Mouse (Mus musculus) left cerebral cortex, adult 2 months (tissue): ENCODE data around the gene Jazf1. TPM values are rescaled to one million over a fixed set of nuclear protein-coding genes. Genes with fewer than 3 reads are reported as not detected.
A peak's percentile ranks its signal among the peaks of the same experiment; 100 is the strongest.

Experiments used
- DNase-seq, 2 experiments: peaks; one replicate each; pipeline ENCODE4 v3.0.0; 2021 to 2022; ENCODE audit warnings: low spot score in 2 of 2, mixed read lengths in 1 of 2; ENCODE audit errors: extremely low spot score in 1 of 2
- H3K27ac ChIP-seq: fragments of 200-600 bp; 2 replicates; pipeline ENCODE4 v1.8.1; 2022
- H3K4me3 ChIP-seq: fragments of 200-600 bp; 2 replicates; pipeline ENCODE4 v1.8.1; 2022
- CTCF ChIP-seq: fragments of 200-600 bp; IDR thresholded peaks from 2 replicates; pipeline ENCODE4 v1.8.1; 2022; ENCODE audit warnings: antibody characterized with exemption, mild to moderate bottlenecking, moderate library complexity
- intact Hi-C: fragments of 180-260 bp; cut with DNase I; formaldehyde crosslinking; loops from one replicate; pipeline ENCODE4 v1.15.1; 2025
- total RNA-seq, 2 experiments: library from RNA; stranded (reverse); gene quantifications; 2 replicates each; pipeline ENCODE4 v1.2.3; 2021

The Jazf1 gene
- total RNA-seq, 2 experiments from 2014 or later = 25.8 to 29.0 TPM

- no peak for TF ChIP-seq CTCF
- Histone ChIP-seq H3K27ac (no peak overlapping the region), H3K4me3 (no peak overlapping the region)
- intact Hi-C loops = no loop called here
- no peak for DNase-seq
Measured at GRCm38 (mm10) chr6:52852404-52853107, 215.9 kb downstream of the Jazf1 start.

DNA sequence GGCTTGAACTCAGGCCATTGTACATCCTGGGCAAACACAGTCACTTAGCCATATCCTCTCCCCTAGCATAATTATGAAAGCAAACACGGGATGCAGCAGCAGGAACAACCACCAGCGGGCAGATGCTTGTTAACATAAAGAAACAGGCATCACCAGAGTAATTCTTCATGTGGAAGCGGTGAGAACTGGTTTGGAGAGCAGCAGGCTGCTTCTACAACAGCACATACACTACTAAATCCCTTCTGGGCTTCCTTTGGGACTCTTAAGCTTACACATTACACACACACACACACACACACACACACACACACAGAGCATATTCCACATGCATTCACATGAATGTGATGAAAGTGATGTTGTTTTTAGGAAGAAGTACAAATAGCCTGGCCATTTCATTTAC lies 216.5 kb downstream of the Jazf1 start:
- Histone ChIP-seq H3K27ac (no peak overlapping the region), H3K4me3 (no peak overlapping the region)
- intact Hi-C loops = no loop called here
- no peak for DNase-seq
- TF ChIP-seq CTCF = no peak

- intact Hi-C loops = no loop called here
- peak in 1 of 2 experiments; percentile 44 for DNase-seq
- no peak for TF ChIP-seq CTCF
- Histone ChIP-seq H3K27ac (no peak overlapping the region), H3K4me3 (no peak overlapping the region)
Measured at GRCm38 (mm10) chr6:52851019-52851418, 217.4 kb downstream of the Jazf1 start.

- no peak overlapping the region for H3K27ac ChIP-seq
- intact Hi-C loops = no loop called here
- H3K4me3 ChIP-seq = no peak overlapping the region
- no peak for DNase-seq
- no peak for TF ChIP-seq CTCF
Measured at GRCm38 (mm10) chr6:52848199-52848598, 220.2 kb downstream of the Jazf1 start.

DNA sequence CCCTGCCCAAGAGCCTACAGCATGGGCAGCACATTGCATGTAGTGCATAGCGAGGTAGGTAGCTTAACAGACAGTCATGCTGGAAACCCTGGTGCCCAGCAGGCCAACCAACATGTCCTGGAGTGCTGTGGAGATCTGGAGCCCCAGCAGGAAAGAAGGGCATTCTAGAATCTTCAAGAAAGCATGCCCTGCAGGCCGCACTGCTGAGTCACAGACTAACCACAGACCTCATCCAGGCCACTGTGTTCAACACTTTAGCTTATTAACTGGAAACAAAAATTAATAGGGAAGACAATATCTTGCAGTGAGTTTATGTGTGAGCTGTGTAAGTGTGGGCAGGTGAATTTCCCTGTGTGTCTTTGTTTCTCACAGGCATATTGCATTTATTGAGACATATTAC lies 222.1 kb downstream of the Jazf1 start:
- H3K27ac ChIP-seq = no peak overlapping the region
- intact Hi-C loops = no loop called here
- no peak for TF ChIP-seq CTCF
- H3K4me3 ChIP-seq = no peak overlapping the region
- DNase-seq = no peak

- H3K4me3 ChIP-seq = no peak overlapping the region
- DNase-seq = no peak
- no peak for TF ChIP-seq CTCF
- intact Hi-C loops = no loop called here
- H3K27ac ChIP-seq = no peak overlapping the region
Measured at GRCm38 (mm10) chr6:52844741-52845140, 223.7 kb downstream of the Jazf1 start.

DNA sequence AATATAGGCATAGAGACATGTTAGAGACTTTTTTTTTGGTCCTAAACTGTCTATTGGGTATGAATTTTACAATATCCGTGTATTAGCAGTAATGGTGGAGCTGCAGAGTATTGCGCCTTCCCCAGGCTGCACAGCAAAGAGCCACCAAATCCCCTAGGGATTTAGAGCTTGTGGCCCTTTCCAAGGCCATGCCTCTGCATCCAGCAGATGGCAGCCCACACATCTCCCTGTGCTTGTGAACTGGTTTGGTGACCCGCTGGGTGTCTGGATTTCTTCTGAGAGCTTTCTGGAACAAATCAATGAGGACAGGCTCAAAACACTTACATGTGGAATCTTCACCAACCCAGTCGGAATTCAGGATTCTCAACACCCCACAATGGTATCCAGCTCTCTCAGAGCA lies 225.4 kb downstream of the Jazf1 start:
- Histone ChIP-seq H3K4me3 (no peak overlapping the region), H3K27ac (no peak overlapping the region)
- no peak for DNase-seq
- peak; percentile 32 for TF ChIP-seq CTCF
- intact Hi-C loops = loop anchor here (2.0 kb wide), 1 partner anchor 76 kb away; no protein-coding TSS in a partner anchor

DNA sequence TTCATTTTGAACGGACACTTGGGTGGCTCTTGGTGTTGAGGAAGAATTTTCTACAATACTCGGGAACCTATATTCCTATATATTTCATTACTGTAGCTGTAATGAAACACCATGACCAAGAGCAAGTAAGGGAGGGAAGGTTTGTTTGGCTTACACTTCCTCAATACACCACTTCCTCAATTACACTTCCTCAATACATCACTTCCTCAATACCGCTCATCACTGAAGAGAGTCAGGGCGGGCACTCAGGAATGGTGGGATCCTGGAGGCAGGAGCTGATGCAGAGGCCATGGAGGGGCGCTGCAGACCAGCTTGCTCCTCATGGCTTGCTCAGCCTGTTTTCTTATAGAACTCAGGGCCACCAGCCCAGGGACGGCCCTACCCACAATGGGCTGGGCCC lies 225.8 kb downstream of the Jazf1 start:
- intact Hi-C loops = loop anchor here (2.0 kb wide), 1 partner anchor 76 kb away; no protein-coding TSS in a partner anchor
- Histone ChIP-seq H3K4me3 (no peak overlapping the region), H3K27ac (no peak overlapping the region)
- DNase-seq = no peak
- no peak for TF ChIP-seq CTCF

DNA sequence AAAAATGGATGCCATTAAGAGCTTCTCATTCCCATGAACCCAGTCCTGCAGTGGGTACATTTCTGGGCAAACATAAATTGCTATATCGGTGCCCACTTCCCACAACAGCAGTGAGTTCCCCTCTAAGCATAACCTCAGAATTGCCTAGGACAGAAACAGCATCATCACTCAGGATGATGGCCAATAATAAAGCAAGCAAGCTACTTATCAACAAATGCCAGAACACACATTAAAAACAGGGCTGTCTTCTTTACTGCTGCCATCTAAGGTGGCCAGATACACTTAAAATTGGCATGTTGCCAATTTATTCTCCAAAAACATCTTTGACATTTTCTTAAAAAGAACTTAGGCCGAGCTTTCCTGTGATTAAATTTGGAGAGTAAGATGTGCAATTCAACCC lies 226.8 kb downstream of the Jazf1 start:
- no peak overlapping the region for H3K27ac ChIP-seq
- intact Hi-C loops = loop anchor here (2.0 kb wide), 1 partner anchor 77 kb away; no protein-coding TSS in a partner anchor
- H3K4me3 ChIP-seq = no peak overlapping the region
- no peak for TF ChIP-seq CTCF
- DNase-seq = no peak

- DNase-seq = no peak
- H3K27ac ChIP-seq = no peak overlapping the region
- intact Hi-C loops = no loop called here
- H3K4me3 ChIP-seq = no peak overlapping the region
- no peak for TF ChIP-seq CTCF
Measured at GRCm38 (mm10) chr6:52840589-52841044, 227.8 kb downstream of the Jazf1 start.

DNA sequence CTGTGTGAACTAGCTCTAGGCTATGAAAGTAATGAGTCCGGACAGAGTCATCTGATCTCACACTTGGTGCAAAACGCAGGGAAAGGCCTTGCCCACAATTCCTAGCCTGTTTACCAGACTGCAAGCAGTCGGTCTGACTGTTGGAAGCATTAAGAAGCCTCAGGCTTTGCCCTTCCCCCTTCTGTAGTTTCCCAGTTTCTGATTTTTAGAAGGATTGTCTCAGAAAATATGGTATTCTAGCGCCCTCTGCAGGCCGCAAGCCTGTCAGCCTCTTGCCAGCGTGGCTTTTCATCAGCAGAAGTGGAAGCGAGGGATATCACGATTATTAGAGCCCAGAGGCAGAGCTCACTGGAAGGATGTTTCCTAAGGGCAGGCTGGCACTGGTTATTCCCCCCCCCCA lies 229.7 kb downstream of the Jazf1 start:
- intact Hi-C loops = loop anchor here (2.0 to 10.0 kb wide), 4 partner anchors 116 to 582 kb away; no protein-coding TSS in a partner anchor
- TF ChIP-seq CTCF = peak; percentile 92
- no peak overlapping the region for H3K27ac ChIP-seq
- DNase-seq = peak; percentile 79 to 84
- H3K4me3 ChIP-seq = no peak overlapping the region

DNA sequence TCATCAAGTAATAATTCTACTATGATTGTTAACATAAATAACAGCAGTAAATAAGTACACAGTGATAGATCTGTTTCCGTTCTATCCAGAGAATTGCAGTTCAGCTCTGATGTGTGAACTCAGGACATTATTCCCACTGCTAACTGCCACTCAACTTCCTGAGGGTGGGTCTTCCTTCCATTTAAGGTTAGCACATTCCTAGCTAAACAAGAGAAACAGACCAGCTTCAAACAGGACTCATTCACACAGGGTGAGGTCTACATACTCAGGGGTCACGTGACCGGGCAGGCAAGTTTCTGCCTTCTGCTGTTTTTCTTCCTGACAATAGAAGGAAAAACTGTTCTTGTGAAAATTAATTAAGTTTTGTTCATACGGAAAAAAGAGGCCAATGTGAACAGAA lies 230.6 kb downstream of the Jazf1 start:
- intact Hi-C loops = loop anchor here (2.0 to 10.0 kb wide), 4 partner anchors 115 to 581 kb away; no protein-coding TSS in a partner anchor

More for the DNA sequence above, 230.6 kb downstream of the Jazf1 start:
- DNase-seq = no peak
- Histone ChIP-seq H3K4me3 (no peak overlapping the region), H3K27ac (no peak overlapping the region)
- TF ChIP-seq CTCF = no peak
